Mouse (Mus musculus) heart, embryonic 14.5 days (tissue): Measurements from ENCODE around the gene Clk2. TPM values are rescaled to one million over a fixed set of nuclear protein-coding genes. Genes with fewer than 3 reads are reported as not detected.

Experiments used
- ATAC-seq: fragments of 200-750 bp; cut with Nextera tagmentation; 2 replicates; pipeline ENCODE4 v1.8.0; 2017; ENCODE audit warnings: low read depth, moderate TSS enrichment; ENCODE audit not compliant: insufficient number of reproducible peaks, insufficient read depth, low FRiP score
- H3K27ac ChIP-seq, 2 experiments: fragments of 200-500 bp in 1 of 2; fragments of 300-500 bp in 1 of 2; sonication (generic) in 1 of 2; replicated peaks in 1 of 2; 2 replicates each; pipeline ENCODE4 v1.5.1; 2012 to 2014; ENCODE audit warnings: low read depth in 2 of 2, low read length in 2 of 2, control low read depth in 1 of 2, mild to moderate bottlenecking in 1 of 2, mixed read lengths in 1 of 2; ENCODE audit not compliant: control insufficient read depth in 1 of 2, insufficient read depth in 1 of 2
- H3K27me3 ChIP-seq: fragments of 300-500 bp; sonication (generic); 2 replicates; pipeline ENCODE4 v1.6.1; 2014; ENCODE audit warnings: mild to moderate bottlenecking, low read length, control low read depth; ENCODE audit not compliant: control insufficient read depth, insufficient read depth
- H3K36me3 ChIP-seq: fragments of 300-500 bp; sonication (generic); 2 replicates; pipeline ENCODE4 v1.6.1; 2014; ENCODE audit warnings: mild to moderate bottlenecking, control low read depth, low read length, mixed read lengths; ENCODE audit not compliant: control insufficient read depth, insufficient read depth
- H3K4me1 ChIP-seq, 2 experiments: fragments of 200-500 bp in 1 of 2; fragments of 300-500 bp in 1 of 2; sonication (generic) in 1 of 2; 2 replicates each; pipeline ENCODE4 v1.6.1; 2012 to 2014; ENCODE audit warnings: low read length in 2 of 2, control low read depth in 1 of 2, mixed read lengths in 1 of 2; ENCODE audit not compliant: control insufficient read depth in 2 of 2, insufficient read depth in 2 of 2
- H3K4me2 ChIP-seq: fragments of 300-500 bp; sonication (generic); 2 replicates; pipeline ENCODE4 v1.6.1; 2014; ENCODE audit warnings: mild to moderate bottlenecking, low read length
- H3K4me3 ChIP-seq, 2 experiments: fragments of 200-500 bp in 1 of 2; fragments of 300-500 bp in 1 of 2; sonication (generic) in 1 of 2; 2 replicates each; pipeline ENCODE4 v1.5.1; 2012 to 2014; ENCODE audit warnings: low read length in 2 of 2, mild to moderate bottlenecking in 2 of 2, control low read depth in 1 of 2, low read depth in 1 of 2, moderate library complexity in 1 of 2; ENCODE audit not compliant: control insufficient read depth in 1 of 2, insufficient read depth in 1 of 2
- H3K9ac ChIP-seq: fragments of 300-500 bp; sonication (generic); 2 replicates; pipeline ENCODE4 v1.6.1; 2014; ENCODE audit warnings: mild to moderate bottlenecking, low read length
- H3K9me3 ChIP-seq: fragments of 300-500 bp; sonication (generic); 2 replicates; pipeline ENCODE4 v1.6.1; 2016; ENCODE audit warnings: low read length, control low read depth; ENCODE audit not compliant: control insufficient read depth
- WGBS: fragments of 180-500 bp; shearing (Covaris S2); extraction: QIAGEN DNeasy Blood & Tissue Kit; methylation state at CpG from one replicate; pipeline ENCODE4 v1.1.7; 2014; 5-methylcytosine and 5-hydroxymethylcytosine counted together
- polyA plus RNA-seq: library from polyadenylated mRNA; unstranded; fragments of >200 nt; fragmentation: Nextera tagmentation; extraction: Ambion mirVana; gene quantifications from 2 replicates; pipeline ENCODE4 v1.2.1, GENCODE M21; 2014

The Clk2 gene
- polyA plus RNA-seq, 1 experiment from 2014 or later = 12.4 TPM

DNA sequence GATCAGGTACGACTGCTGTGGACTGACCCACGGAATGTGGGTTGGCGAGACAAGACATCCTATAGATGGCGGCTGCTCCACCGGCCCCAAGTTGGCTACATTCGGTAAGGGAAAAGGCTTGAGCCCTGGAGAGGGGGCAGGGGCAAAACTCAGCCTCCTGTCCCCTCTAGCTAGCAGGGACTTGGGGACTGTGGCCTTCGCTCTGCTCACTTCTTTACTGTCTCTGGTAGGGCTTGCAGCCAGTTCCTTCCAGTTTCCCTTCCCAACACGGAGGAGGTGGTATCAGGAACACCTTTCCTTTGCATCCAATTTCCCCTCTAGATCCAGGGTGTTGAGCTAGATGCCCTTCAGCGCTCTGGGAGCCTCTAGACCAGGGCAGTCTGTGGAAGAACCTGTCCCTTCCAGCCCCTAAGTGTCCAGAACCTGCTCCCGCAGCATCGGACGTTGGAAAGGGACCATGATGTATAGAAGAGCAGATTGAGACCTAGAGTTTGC, 60.8 kb downstream of the Clk2 start:
- no peak overlapping the region for H3K27ac ChIP-seq
- H3K4me3 ChIP-seq = no peak overlapping the region
- peaks cover 24% of the 10 kb centered on the region for H3K27me3 ChIP-seq
- 66% methylated on average over 12 of the region's 12 CpGs for WGBS
- no peaks in the 10 kb centered on the region for H3K36me3 ChIP-seq
- peaks cover 10 to 16% of the 10 kb centered on the region in 2 experiments for H3K4me1 ChIP-seq
- ATAC-seq = no peak
- H3K9ac ChIP-seq = no peak overlapping the region
- H3K9me3 ChIP-seq = no peaks in the 10 kb centered on the region
- no peak overlapping the region for H3K4me2 ChIP-seq

DNA sequence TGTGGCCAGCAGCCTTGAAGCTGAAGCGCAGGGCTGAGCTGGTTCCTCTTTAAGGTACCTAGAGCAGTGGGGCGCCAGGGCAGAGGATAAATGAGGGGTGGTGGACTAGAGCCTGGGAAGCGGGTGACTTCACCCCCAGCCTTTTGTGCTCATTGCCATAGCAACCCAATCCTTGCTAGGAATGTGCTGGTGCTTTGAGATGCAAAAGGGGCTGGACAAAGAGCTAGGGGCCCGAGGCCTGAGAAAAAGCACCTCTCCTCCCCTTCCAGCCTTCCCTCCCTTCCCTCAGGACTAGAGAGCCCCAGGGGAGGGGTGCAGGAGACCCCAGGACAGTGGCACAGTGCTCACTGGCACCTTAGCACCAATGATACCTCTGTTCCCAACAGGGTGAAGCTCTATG, 61.3 kb downstream of the Clk2 start:
- Histone ChIP-seq H3K9me3 (no peaks in the 10 kb centered on the region), H3K4me1 (peaks cover 10 to 16% of the 10 kb centered on the region in 2 experiments), H3K36me3 (no peaks in the 10 kb centered on the region), H3K27me3 (peaks cover 24% of the 10 kb centered on the region), H3K27ac (no peak overlapping the region), H3K4me3 (no peak overlapping the region), H3K4me2 (no peak overlapping the region), H3K9ac (no peak overlapping the region)
- WGBS = 76% methylated on average over 4 of the region's 4 CpGs
- no peak for ATAC-seq

DNA sequence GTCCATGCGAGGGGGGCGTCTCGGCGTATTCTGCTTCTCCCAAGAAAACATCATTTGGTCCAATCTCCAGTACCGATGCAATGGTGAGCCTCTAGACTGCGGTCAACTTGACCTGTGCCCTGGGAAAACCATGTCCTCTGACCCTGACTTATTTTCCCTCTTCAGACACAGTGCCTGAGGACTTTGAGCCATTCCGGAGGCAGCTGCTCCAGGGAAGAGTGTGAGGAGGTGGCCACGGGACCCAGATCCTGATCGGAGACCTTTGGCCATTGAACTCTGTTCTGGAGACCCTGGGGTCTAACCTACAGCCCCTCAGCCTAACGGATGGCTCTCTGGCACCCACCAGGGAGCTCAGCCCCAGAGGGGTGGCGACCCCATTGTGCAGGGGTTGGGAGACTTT, 61.8 kb downstream of the Clk2 start:
- Histone ChIP-seq H3K36me3 (no peaks in the 10 kb centered on the region), H3K4me3 (no peak overlapping the region), H3K9me3 (no peaks in the 10 kb centered on the region), H3K4me1 (peaks cover 10 to 16% of the 10 kb centered on the region in 2 experiments), H3K27me3 (peaks cover 25% of the 10 kb centered on the region), H3K27ac (no peak overlapping the region), H3K4me2 (peak overlapping the region; percentile 73; the same call in 1 of the 2 replicates), H3K9ac (no peak overlapping the region; the same call in 1 of the 2 replicates)
- WGBS = 56% methylated on average over 11 of the region's 11 CpGs
- no peak for ATAC-seq

Other genes starting within 250 kb of the Clk2 start
- 16.8 and 17.4 TPM in 2 replicates for gene Ash1l, start 214.2 kb upstream of the Clk2 start, polyA plus RNA-seq
- 138 and 141 TPM in 2 replicates for gene Dap3, start 213.6 kb upstream of the Clk2 start, polyA plus RNA-seq
- gene Rusc1, start 71.5 kb upstream of the Clk2 start, polyA plus RNA-seq = 6.8 and 7.5 TPM in 2 replicates
- gene Gm43738, start 63.7 kb upstream of the Clk2 start, polyA plus RNA-seq = not detected in 2 replicates
- 92.6 and 96.9 TPM in 2 replicates for gene Fdps, start 62.8 kb upstream of the Clk2 start, polyA plus RNA-seq
- 0.11 TPM in 1 of 2 replicates, not detected in the other for gene Pklr, start 28.7 kb upstream of the Clk2 start, polyA plus RNA-seq
- gene Hcn3, start 4.6 kb upstream of the Clk2 start, polyA plus RNA-seq = 0.27 and 0.51 TPM in 2 replicates
- 68.3 and 74.8 TPM in 2 replicates for gene Scamp3, start 12.7 kb downstream of the Clk2 start, polyA plus RNA-seq
- 9.1 and 12.8 TPM in 2 replicates for gene Fam189b, start 18.3 kb downstream of the Clk2 start, polyA plus RNA-seq
- gene Gba, start 38.1 kb downstream of the Clk2 start, polyA plus RNA-seq = 33.5 and 34.0 TPM in 2 replicates
- 12.9 and 14.5 TPM in 2 replicates for gene Thbs3, start 50.4 kb downstream of the Clk2 start, polyA plus RNA-seq
- gene Mtx1, start 62.3 kb downstream of the Clk2 start, polyA plus RNA-seq = 93.6 and 102 TPM in 2 replicates
- gene Muc1, start 64.3 kb downstream of the Clk2 start, polyA plus RNA-seq = 0.16 TPM in 1 of 2 replicates, not detected in the other
- 216 and 239 TPM in 2 replicates for gene Krtcap2, start 81.2 kb downstream of the Clk2 start, polyA plus RNA-seq
- 0.85 and 0.95 TPM in 2 replicates for gene Trim46, start 81.5 kb downstream of the Clk2 start, polyA plus RNA-seq
- 92.9 and 97.9 TPM in 2 replicates for gene Dpm3, start 94.6 kb downstream of the Clk2 start, polyA plus RNA-seq
- 48.2 and 48.9 TPM in 2 replicates for gene Slc50a1, start 105.8 kb downstream of the Clk2 start, polyA plus RNA-seq
- 38.4 and 39.7 TPM in 2 replicates for gene Efna1, start 116.3 kb downstream of the Clk2 start, polyA plus RNA-seq
- gene Efna3, start 158.2 kb downstream of the Clk2 start, polyA plus RNA-seq = 0.78 and 1.1 TPM in 2 replicates
- 6.0 and 6.7 TPM in 2 replicates for gene Efna4, start 173.2 kb downstream of the Clk2 start, polyA plus RNA-seq
- gene Adam15, start 185.2 kb downstream of the Clk2 start, polyA plus RNA-seq = 31.0 and 38.6 TPM in 2 replicates
- gene Dcst2, start 197.2 kb downstream of the Clk2 start, polyA plus RNA-seq = not detected in 2 replicates
- gene Dcst1, start 200.5 kb downstream of the Clk2 start, polyA plus RNA-seq = 0.16 and 0.18 TPM in 2 replicates
- gene Zbtb7b, start 230.0 kb downstream of the Clk2 start, polyA plus RNA-seq = 1.3 and 1.8 TPM in 2 replicates
- not detected in 2 replicates for gene Lenep, start 238.0 kb downstream of the Clk2 start, polyA plus RNA-seq
- 33.5 and 35.2 TPM in 2 replicates for gene Flad1, start 247.1 kb downstream of the Clk2 start, polyA plus RNA-seq